Mouse (Mus musculus) small intestine, adult 2 months (tissue): ENCODE data around the gene Pde4dip. TPM values are rescaled to one million over a fixed set of nuclear protein-coding genes. Genes with fewer than 3 reads are reported as not detected.

Experiments
- H3K27ac ChIP-seq: fragments of 200-500 bp; 2 replicates; pipeline ENCODE4 v1.5.1; 2012; ENCODE audit warnings: low read depth, low read length, control low read depth, inconsistent platforms; ENCODE audit not compliant: insufficient read depth
- H3K27me3 ChIP-seq: fragments of 200-500 bp; 2 replicates; pipeline ENCODE4 v1.6.1; 2012; ENCODE audit warnings: mild to moderate bottlenecking, moderate library complexity, low read length, inconsistent platforms; ENCODE audit not compliant: control insufficient read depth, insufficient read depth
- H3K36me3 ChIP-seq: fragments of 200-500 bp; 2 replicates; pipeline ENCODE4 v1.6.1; 2012; ENCODE audit warnings: mild to moderate bottlenecking, low read length, control low read depth, inconsistent platforms; ENCODE audit not compliant: control insufficient read depth, insufficient read depth
- H3K4me1 ChIP-seq: fragments of 200-500 bp; 2 replicates; pipeline ENCODE4 v1.6.1; 2012; ENCODE audit warnings: low read length, inconsistent platforms, mixed read lengths; ENCODE audit not compliant: control insufficient read depth, insufficient read depth, insufficient read length
- H3K4me3 ChIP-seq: fragments of 200-500 bp; 2 replicates; pipeline ENCODE4 v1.5.1; 2012; ENCODE audit warnings: low read depth, mild to moderate bottlenecking, control low read depth, inconsistent platforms, low read length, moderate library complexity
- CTCF ChIP-seq: fragments of 200-500 bp; IDR thresholded peaks from 2 replicates; pipeline ENCODE4 v1.5.1; 2012; ENCODE audit warnings: low read depth, mild to moderate bottlenecking, control low read depth, inconsistent platforms, low read length, moderate library complexity, mixed read lengths; ENCODE audit not compliant: insufficient replicate concordance, insufficient read length; ENCODE audit errors: extremely low read depth
- POLR2A ChIP-seq: fragments of 200-500 bp; IDR thresholded peaks from 2 replicates; pipeline ENCODE4 v1.6.1; 2012; ENCODE audit warnings: low read depth, mild to moderate bottlenecking, control low read depth, inconsistent platforms, low read length, moderate library complexity
- WGBS: fragments of 180-500 bp; shearing (Covaris S2); methylation state at CpG from one replicate; pipeline ENCODE4 v1.1.7; 2018; 5-methylcytosine and 5-hydroxymethylcytosine counted together
- polyA plus RNA-seq: library from polyadenylated mRNA; depleted of rRNA; stranded (reverse); fragments of >200 nt; gene quantifications from 2 replicates; pipeline ENCODE4 v1.2.3, GENCODE M21; 2012

The Pde4dip gene
- polyA plus RNA-seq, 1 experiment, result 12.2 TPM

- Histone ChIP-seq H3K36me3 (no peaks in the 10 kb centered on the region), H3K4me3 (no peak overlapping the region), H3K27ac (no peak overlapping the region), H3K27me3 (no peaks in the 10 kb centered on the region), H3K4me1 (no peaks in the 10 kb centered on the region)
- no peak for TF ChIP-seq CTCF
- TF ChIP-seq POLR2A, result no peak
These were observed 99.2 kb downstream of the Pde4dip start for GRCm38 (mm10) chr3:97789317-97789716.

- H3K4me1 ChIP-seq, result no peaks in the 10 kb centered on the region
- no peaks in the 10 kb centered on the region for H3K27me3 ChIP-seq
- no peak for TF ChIP-seq CTCF
- H3K36me3 ChIP-seq, result no peaks in the 10 kb centered on the region
- WGBS, result 54% methylated on average over 4 of the region's 4 CpGs
- H3K4me3 ChIP-seq, result no peak overlapping the region
- H3K27ac ChIP-seq, result no peak overlapping the region
These were observed 112.3 kb downstream of the Pde4dip start for GRCm38 (mm10) chr3:97776195-97776594.

- no peaks in the 10 kb centered on the region for H3K36me3 ChIP-seq
- no peaks in the 10 kb centered on the region for H3K27me3 ChIP-seq
- TF ChIP-seq POLR2A (no peak), CTCF (no peak)
- no peak overlapping the region for H3K27ac ChIP-seq
- H3K4me1 ChIP-seq, result no peaks in the 10 kb centered on the region
- H3K4me3 ChIP-seq, result no peak overlapping the region
- 66% methylated on average over 2 of the region's 2 CpGs for WGBS
These were observed 112.8 kb downstream of the Pde4dip start for GRCm38 (mm10) chr3:97775742-97776141.

- Histone ChIP-seq H3K36me3 (no peaks in the 10 kb centered on the region), H3K27ac (no peak overlapping the region), H3K4me1 (no peaks in the 10 kb centered on the region), H3K4me3 (no peak overlapping the region), H3K27me3 (no peaks in the 10 kb centered on the region)
- WGBS, result 66% methylated on average over 1 of the region's 1 CpGs
- TF ChIP-seq CTCF (no peak), POLR2A (no peak)
These were observed 113.6 kb downstream of the Pde4dip start for GRCm38 (mm10) chr3:97774861-97775260.

GRCm38 (mm10) chr3:97767771-97768762 is 120.4 kb downstream of the Pde4dip start:
- 0 out of 2 replicates have a peak, but pooled peaks cover 3% of the 10 kb centered on the region for H3K4me1 ChIP-seq
- H3K27ac ChIP-seq, result peak overlapping the region; percentile 87
- H3K36me3 ChIP-seq, result no peaks in the 10 kb centered on the region
- TF ChIP-seq POLR2A, result peak; percentile 73
- TF ChIP-seq CTCF, result peak; percentile 67; the same call in 1 of the 2 replicates
- no peaks in the 10 kb centered on the region for H3K27me3 ChIP-seq
- H3K4me3 ChIP-seq, result peak overlapping the region; percentile 92
- 2% methylated on average over 47 of the region's 47 CpGs for WGBS

- Histone ChIP-seq H3K36me3 (no peaks in the 10 kb centered on the region), H3K27me3 (no peaks in the 10 kb centered on the region), H3K4me1 (peaks cover 3% of the 10 kb centered on the region; the same call in 1 of the 2 replicates), H3K27ac (peak overlapping the region; percentile 87), H3K4me3 (peak overlapping the region; percentile 92)
- 1% methylated on average over 40 of the region's 40 CpGs for WGBS
- peak; percentile 45; the same call in 1 of the 2 replicates for TF ChIP-seq POLR2A
- TF ChIP-seq CTCF, result no peak
These were observed 121.3 kb downstream of the Pde4dip start for GRCm38 (mm10) chr3:97767041-97767770.

- TF ChIP-seq CTCF (no peak), POLR2A (no peak)
These were observed 122.0 kb downstream of the Pde4dip start for GRCm38 (mm10) chr3:97766459-97766858.

More at GRCm38 (mm10) chr3:97766459-97766858, 122.0 kb downstream of the Pde4dip start:
- H3K36me3 ChIP-seq, result peaks cover 4% of the 10 kb centered on the region; the same call in 1 of the 2 replicates
- peak overlapping the region; percentile 87 for H3K27ac ChIP-seq
- 14% methylated on average over 9 of the region's 9 CpGs for WGBS
- H3K27me3 ChIP-seq, result no peaks in the 10 kb centered on the region
- H3K4me3 ChIP-seq, result peak overlapping the region; percentile 92
- peaks cover 9% of the 10 kb centered on the region; the same call in 1 of the 2 replicates for H3K4me1 ChIP-seq
